Mouse (Mus musculus): ENCODE measurements at regions not wholly inside any gene's neighbourhood (a gene's known extent, or its start where the extent isn't known, plus 50 kb on each side); places are given as distances from the start of the nearest gene placed in this dataset.

DNA sequence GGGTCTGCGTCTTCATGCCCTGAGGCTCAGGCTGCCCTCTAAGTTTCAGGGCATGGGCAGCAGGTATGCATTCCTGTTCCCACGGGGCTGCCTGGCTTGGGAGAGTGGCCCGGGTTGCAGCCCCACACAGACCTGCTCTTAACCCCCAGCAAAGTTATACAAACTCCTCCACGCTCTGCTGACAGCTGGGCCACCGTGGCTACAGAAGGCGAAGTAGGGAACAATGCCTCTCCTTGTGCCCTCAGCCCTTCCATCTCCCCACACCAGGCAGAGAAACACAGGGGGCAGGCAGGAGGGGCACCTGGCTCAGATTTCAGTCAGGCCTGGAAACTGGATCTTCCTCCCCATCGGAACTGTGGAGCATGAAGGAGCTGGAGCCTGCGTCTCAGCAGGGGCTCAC, 135.5 kb upstream of the Lhx1 start:
- H3K9ac ChIP-seq (ENCODE audit: insufficient read depth, low read depth) = no peak overlapping the region
- H3K4me1 ChIP-seq (ENCODE audit: control insufficient read depth in 1 of 2, insufficient read depth in 2 of 2) = no peaks in the 10 kb centered on the region
- no peak for TF ChIP-seq CTCF (conservative IDR thresholded peaks at IDR 0.05 in 1 of 2, IDR thresholded peaks at IDR 0.05 in 1 of 2; ENCODE audit: low read depth in 2 of 2, low read length in 2 of 2)
- TF ChIP-seq USF2 (conservative IDR thresholded peaks at IDR 0.05; ENCODE audit: low read depth, low read length) = no peak
- TF ChIP-seq HCFC1 (IDR thresholded peaks at IDR 0.05; ENCODE audit: low read depth, low read length) = no peak
- no peak for TF ChIP-seq CHD1 (IDR thresholded peaks at IDR 0.05; ENCODE audit: low read depth, low read length)
- no peak for TF ChIP-seq MAFK (IDR thresholded peaks at IDR 0.05; ENCODE audit: insufficient replicate concordance, low read length)
- no peak overlapping the region for H3K4me2 ChIP-seq (ENCODE audit: insufficient read depth, low read depth, poor library complexity, severe bottlenecking)
- no peaks in the 10 kb centered on the region for H3K36me3 ChIP-seq (replicated peaks in 1 of 2; ENCODE audit: control insufficient read depth in 1 of 2, insufficient read depth in 1 of 2, low read length in 1 of 2)
- H3K27ac ChIP-seq (ENCODE audit: insufficient read depth, low read depth) = no peak overlapping the region
- H3K4me3 ChIP-seq (replicated peaks in 1 of 3; ENCODE audit: low read depth in 2 of 3, low read length in 2 of 3, poor library complexity in 1 of 3) = no peak overlapping the region
- peaks cover 92% of the 10 kb centered on the region for H3K27me3 ChIP-seq (replicated peaks)
- DNase-seq (ENCODE audit: extremely low read depth) = no peak
- no peaks in the 10 kb centered on the region for H3K79me2 ChIP-seq (replicated peaks; ENCODE audit: control insufficient read depth, extremely low read depth, insufficient read depth, poor library complexity, severe bottlenecking)
- H3K9me3 ChIP-seq (replicated peaks; ENCODE audit: low read length) = peaks cover 4% of the 10 kb centered on the region
- dilution Hi-C loops (cut with MboI; ENCODE audit: extremely low pct_ligation_motif_present, extremely low pct_unique_long_range_greater_than_20kb, low sequenced_read_pairs) = no loop called here
- in situ Hi-C loops (cut with MboI; ENCODE audit: low pct_ligation_motif_present, low pct_unique_long_range_greater_than_20kb, low sequenced_read_pairs) = loop anchor here (5.0 kb wide), 1 partner anchor 66 kb away; no protein-coding TSS in a partner anchor

GRCm38 (mm10) chr11:84659370-84659937, 134.1 kb upstream of the Lhx1 start:
- Histone ChIP-seq H3K9ac (ENCODE audit: insufficient read depth, low read depth) (no peak overlapping the region), H3K4me1 (ENCODE audit: control insufficient read depth in 1 of 2, insufficient read depth in 2 of 2) (no peaks in the 10 kb centered on the region), H3K27me3 (replicated peaks) (peaks cover 95% of the 10 kb centered on the region), H3K4me3 (replicated peaks in 1 of 3; ENCODE audit: low read depth in 2 of 3, low read length in 2 of 3, poor library complexity in 1 of 3) (no peak overlapping the region), H3K79me2 (replicated peaks; ENCODE audit: control insufficient read depth, extremely low read depth, insufficient read depth, poor library complexity, severe bottlenecking) (no peaks in the 10 kb centered on the region), H3K36me3 (replicated peaks in 1 of 2; ENCODE audit: control insufficient read depth in 1 of 2, insufficient read depth in 1 of 2, low read length in 1 of 2) (no peaks in the 10 kb centered on the region), H3K4me2 (ENCODE audit: insufficient read depth, low read depth, poor library complexity, severe bottlenecking) (no peak overlapping the region), H3K27ac (ENCODE audit: insufficient read depth, low read depth) (no peak overlapping the region), H3K9me3 (replicated peaks; ENCODE audit: low read length) (peaks cover 4% of the 10 kb centered on the region)
- dilution Hi-C loops (cut with MboI; ENCODE audit: extremely low pct_ligation_motif_present, extremely low pct_unique_long_range_greater_than_20kb, low sequenced_read_pairs) = no loop called here
- TF ChIP-seq SMC3 (IDR thresholded peaks at IDR 0.05; ENCODE audit: low read depth, low read length) (no peak), MAZ (IDR thresholded peaks at IDR 0.05; ENCODE audit: low read depth, low read length) (no peak), ZMIZ1 (IDR thresholded peaks at IDR 0.05; ENCODE audit: low read depth, low read length) (no peak), RAD21 (IDR thresholded peaks at IDR 0.05; ENCODE audit: low read depth, low read length) (no peak), MEF2A (IDR thresholded peaks at IDR 0.05; ENCODE audit: borderline replicate concordance, low read depth, low read length) (no peak), POLR2A (IDR thresholded peaks at IDR 0.05; ENCODE audit: low read depth, low read length) (no peak), KAT2A (IDR thresholded peaks at IDR 0.05; ENCODE audit: insufficient replicate concordance, low read length) (no peak), JUND (conservative IDR thresholded peaks at IDR 0.05; ENCODE audit: low read depth, low read length) (no peak), SIN3A (IDR thresholded peaks at IDR 0.05; ENCODE audit: low read length) (no peak), ZKSCAN1 (IDR thresholded peaks at IDR 0.05; ENCODE audit: borderline replicate concordance, low read depth, low read length) (no peak), CTCF (conservative IDR thresholded peaks at IDR 0.05 in 1 of 2, IDR thresholded peaks at IDR 0.05 in 1 of 2; ENCODE audit: low read depth in 2 of 2, low read length in 2 of 2) (no peak), MYC (IDR thresholded peaks at IDR 0.05; ENCODE audit: low read depth, low read length) (no peak), ETS1 (conservative IDR thresholded peaks at IDR 0.05; ENCODE audit: low read depth, low read length) (no peak)
- DNase-seq (ENCODE audit: extremely low read depth) = no peak
- in situ Hi-C loops (cut with MboI; ENCODE audit: low pct_ligation_motif_present, low pct_unique_long_range_greater_than_20kb, low sequenced_read_pairs) = no loop called here

All from CH12.LX (cell line).